Mouse (Mus musculus) liver, embryonic 12.5 days (tissue): ENCODE measurements around the gene Lrrfip2. TPM values are rescaled to one million over a fixed set of nuclear protein-coding genes. Genes with fewer than 3 reads are reported as not detected.

Experiments
- ATAC-seq: fragments of 200-750 bp; cut with Nextera tagmentation; 2 replicates; pipeline ENCODE4 v1.8.0; 2017; ENCODE audit warnings: moderate number of reproducible peaks, mild to moderate bottlenecking, moderate library complexity
- H3K27ac ChIP-seq: fragments of 300-500 bp; sonication (generic); 2 replicates; pipeline ENCODE4 v1.5.1; 2016; ENCODE audit warnings: mild to moderate bottlenecking
- H3K27me3 ChIP-seq: fragments of 300-500 bp; sonication (generic); replicated peaks from 2 replicates; pipeline ENCODE4 v1.6.1; 2016; ENCODE audit warnings: mild to moderate bottlenecking, moderate library complexity
- H3K36me3 ChIP-seq: fragments of 300-500 bp; sonication (generic); 2 replicates; pipeline ENCODE4 v1.6.1; 2016; ENCODE audit warnings: mild to moderate bottlenecking, moderate library complexity
- H3K4me1 ChIP-seq: fragments of 300-500 bp; sonication (generic); 2 replicates; pipeline ENCODE4 v1.6.1; 2016
- H3K4me2 ChIP-seq: fragments of 300-500 bp; sonication (generic); 2 replicates; pipeline ENCODE4 v1.6.1; 2016; ENCODE audit warnings: mild to moderate bottlenecking, moderate library complexity
- H3K4me3 ChIP-seq: fragments of 300-500 bp; sonication (generic); 2 replicates; pipeline ENCODE4 v1.5.1; 2016; ENCODE audit warnings: mild to moderate bottlenecking, moderate library complexity
- H3K9ac ChIP-seq: fragments of 300-500 bp; sonication (generic); 2 replicates; pipeline ENCODE4 v1.6.1; 2016; ENCODE audit warnings: mild to moderate bottlenecking, moderate library complexity
- H3K9me3 ChIP-seq: fragments of 300-500 bp; sonication (generic); replicated peaks from 2 replicates; pipeline ENCODE4 v1.6.1; 2016; ENCODE audit warnings: mild to moderate bottlenecking, moderate library complexity
- WGBS: fragments of 180-500 bp; shearing (Covaris S2); methylation state at CpG from one replicate; pipeline ENCODE4 v1.1.7; 2016; ENCODE audit not compliant: insufficient replicate concordance; 5-methylcytosine and 5-hydroxymethylcytosine counted together
- polyA plus RNA-seq: library from polyadenylated mRNA; unstranded; fragments of >200 nt; fragmentation: Nextera tagmentation; extraction: Ambion mirVana; gene quantifications from 2 replicates; pipeline ENCODE4 v1.2.1, GENCODE M21; 2016

Gene Lrrfip2
- polyA plus RNA-seq, 1 experiment from 2014 or later = 29.5 TPM

DNA sequence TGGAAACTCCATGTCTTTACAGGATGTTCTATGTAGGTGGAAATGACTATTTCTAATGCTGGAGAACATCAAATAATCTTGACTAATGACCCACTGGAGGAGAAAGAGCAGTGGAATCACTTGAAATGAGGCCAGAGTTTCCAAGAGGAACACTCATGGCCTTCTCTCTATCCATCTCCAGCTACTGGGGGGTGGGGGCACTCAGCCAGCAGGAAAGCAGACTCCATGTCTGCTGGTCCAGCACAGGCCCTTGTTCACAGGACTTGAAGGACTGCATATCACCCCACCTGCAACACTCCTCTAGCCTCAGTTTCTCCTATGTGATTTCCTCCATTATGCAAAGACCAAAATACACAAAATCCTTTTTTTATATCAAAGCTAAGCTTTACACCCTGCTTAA lies 120.3 kb downstream of the Lrrfip2 start:
- ATAC-seq = no peak
- H3K9ac ChIP-seq = no peak overlapping the region
- peaks cover 99% of the 10 kb centered on the region for H3K36me3 ChIP-seq
- no peak overlapping the region for H3K4me2 ChIP-seq
- H3K9me3 ChIP-seq = no peaks in the 10 kb centered on the region
- H3K4me3 ChIP-seq = no peak overlapping the region
- no peak overlapping the region for H3K27ac ChIP-seq
- H3K27me3 ChIP-seq = no peaks in the 10 kb centered on the region
- H3K4me1 ChIP-seq = no peaks in the 10 kb centered on the region

DNA sequence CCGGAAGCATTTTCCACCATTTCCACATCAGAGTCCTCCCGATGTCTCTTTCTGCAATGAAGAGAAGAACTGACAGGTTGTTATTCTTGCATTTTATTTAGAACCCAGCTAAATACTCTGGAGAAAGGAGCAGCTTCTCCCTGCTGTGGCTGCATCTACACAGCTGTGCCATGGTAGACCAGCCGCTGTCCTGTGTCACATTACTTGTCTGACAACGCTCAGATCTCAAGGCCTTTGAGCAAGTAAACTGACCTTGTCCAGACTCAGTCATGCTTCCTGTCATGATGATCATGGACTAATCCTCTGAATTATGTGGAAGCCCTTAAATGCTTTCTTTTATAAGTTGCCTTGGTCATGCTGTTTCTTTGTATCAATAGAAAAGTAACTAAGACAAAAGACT lies 122.4 kb downstream of the Lrrfip2 start:
- Histone ChIP-seq H3K4me1 (no peaks in the 10 kb centered on the region), H3K9ac (no peak overlapping the region), H3K4me2 (no peak overlapping the region), H3K4me3 (no peak overlapping the region), H3K27ac (no peak overlapping the region), H3K27me3 (no peaks in the 10 kb centered on the region), H3K36me3 (peaks cover 94% of the 10 kb centered on the region), H3K9me3 (no peaks in the 10 kb centered on the region)
- no peak for ATAC-seq
- 90% methylated on average over 4 of the region's 4 CpGs for WGBS

DNA sequence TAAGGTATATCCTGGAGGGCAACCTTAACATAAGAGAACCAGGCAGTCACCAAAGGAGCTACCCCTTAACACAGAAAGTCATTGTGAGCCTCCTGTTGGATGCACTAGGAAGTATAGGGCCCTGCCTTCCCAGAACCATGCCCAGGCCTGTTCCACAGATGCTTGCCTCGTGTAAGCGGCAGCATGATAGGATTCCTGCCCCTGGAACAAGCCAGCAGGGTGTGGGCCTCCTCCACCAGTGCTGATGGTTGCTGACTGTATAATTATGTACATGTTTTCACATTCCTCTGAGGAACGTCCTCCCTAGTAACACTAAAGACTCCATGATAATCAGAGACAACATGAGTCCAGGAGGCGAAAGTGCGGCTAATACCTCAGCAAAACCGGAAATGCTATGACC lies 126.0 kb downstream of the Lrrfip2 start:
- no peak for ATAC-seq
- Histone ChIP-seq H3K27me3 (no peaks in the 10 kb centered on the region), H3K9me3 (no peaks in the 10 kb centered on the region), H3K27ac (no peak overlapping the region), H3K4me1 (peaks cover 8% of the 10 kb centered on the region), H3K36me3 (peaks cover 89% of the 10 kb centered on the region), H3K4me3 (no peak overlapping the region), H3K9ac (no peak overlapping the region), H3K4me2 (no peak overlapping the region)
- 92% methylated on average over 6 of the region's 6 CpGs for WGBS

DNA sequence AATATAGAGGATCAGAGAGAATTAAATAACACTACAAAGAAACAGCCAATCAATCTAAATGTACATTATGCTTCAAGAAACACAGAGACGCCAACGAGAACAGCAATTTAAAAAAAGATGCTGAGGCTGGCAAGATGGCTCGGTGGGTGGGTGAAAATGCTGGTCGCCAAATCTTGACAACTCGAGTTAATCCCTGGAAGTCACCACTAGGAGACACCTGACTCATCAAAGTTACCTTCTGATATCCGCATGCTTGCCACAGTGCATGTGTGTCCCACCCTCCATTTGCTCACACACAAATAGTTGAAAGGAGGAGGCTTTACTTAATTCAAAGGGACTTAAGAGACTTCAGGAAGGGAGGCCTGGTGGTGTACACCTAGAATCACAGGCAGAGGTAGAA lies 128.2 kb downstream of the Lrrfip2 start:
- no peak overlapping the region for H3K9ac ChIP-seq
- no peak overlapping the region for H3K27ac ChIP-seq
- WGBS = 75% methylated on average over 6 of the region's 6 CpGs
- H3K36me3 ChIP-seq = peaks cover 89% of the 10 kb centered on the region
- H3K4me1 ChIP-seq = peaks cover 8% of the 10 kb centered on the region
- H3K4me3 ChIP-seq = no peak overlapping the region
- H3K27me3 ChIP-seq = no peaks in the 10 kb centered on the region
- H3K4me2 ChIP-seq = no peak overlapping the region
- no peak for ATAC-seq
- no peaks in the 10 kb centered on the region for H3K9me3 ChIP-seq

DNA sequence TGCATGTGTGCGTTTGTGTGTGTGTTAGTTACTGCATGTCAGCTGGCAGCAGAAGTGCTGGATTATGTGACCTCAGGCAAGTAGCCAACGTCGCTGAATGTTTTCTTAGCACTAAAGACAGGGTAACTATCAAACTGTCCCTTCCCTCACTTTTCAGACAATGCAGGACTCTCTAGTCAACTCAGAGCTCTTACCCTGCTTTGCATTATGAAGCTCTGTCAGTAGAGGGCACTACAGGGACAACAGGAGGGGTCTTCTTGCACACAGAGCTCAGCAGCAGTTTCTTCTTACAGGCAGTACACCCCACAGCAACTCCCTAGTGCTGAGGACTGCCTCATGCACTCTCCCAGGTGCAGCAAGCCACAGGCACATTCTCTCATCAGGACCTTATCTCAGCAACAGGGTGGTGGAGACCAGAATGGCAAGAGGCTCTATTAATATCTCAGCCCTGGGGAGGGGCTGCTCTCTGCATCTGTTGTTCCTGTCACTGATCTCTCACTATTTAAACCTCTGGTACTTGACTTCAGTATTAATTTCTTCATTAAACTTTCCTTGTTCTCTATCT lies 130.4 kb downstream of the Lrrfip2 start:
- peak; percentile 51; the same call in 1 of the 2 replicates for ATAC-seq
- Histone ChIP-seq H3K4me3 (no peak overlapping the region), H3K9ac (no peak overlapping the region), H3K27ac (no peak overlapping the region), H3K4me1 (peaks cover 8% of the 10 kb centered on the region), H3K9me3 (no peaks in the 10 kb centered on the region), H3K4me2 (no peak overlapping the region), H3K27me3 (no peaks in the 10 kb centered on the region), H3K36me3 (peaks cover 91% of the 10 kb centered on the region)
- 85% methylated on average over 3 of the region's 3 CpGs for WGBS

DNA sequence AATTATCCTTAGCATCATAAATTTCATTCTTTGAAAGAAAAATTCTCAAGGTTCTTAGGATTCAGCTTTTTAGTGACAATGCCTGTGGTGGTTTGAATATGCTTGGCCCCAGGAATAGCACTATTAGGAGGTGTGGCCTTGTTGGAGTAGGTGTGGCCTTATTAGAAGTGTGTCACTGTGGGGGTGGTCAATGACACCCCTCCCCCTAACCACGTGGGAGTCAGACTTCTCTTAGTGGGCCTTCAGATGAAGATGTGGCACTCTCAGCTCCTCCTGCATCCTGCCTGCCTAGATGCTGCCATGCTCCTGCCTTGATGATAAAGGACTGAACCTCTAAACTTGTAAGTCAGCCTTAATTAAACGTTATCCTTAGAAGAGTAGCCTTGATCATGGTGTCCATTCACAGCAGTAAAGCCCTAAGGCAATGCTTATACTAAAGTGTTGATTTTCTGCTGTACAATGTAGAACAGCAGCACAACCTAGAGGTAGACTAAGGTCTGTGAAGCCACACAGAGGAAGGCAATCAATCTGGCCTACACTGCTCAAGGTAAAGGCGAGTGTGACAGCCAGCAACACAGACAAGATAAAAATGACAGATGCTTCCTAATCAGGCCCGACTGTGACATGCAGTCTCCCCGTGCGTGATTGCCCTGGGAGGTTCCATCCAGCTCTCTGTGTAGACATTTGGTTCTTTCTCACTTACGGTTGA lies 134.9 kb downstream of the Lrrfip2 start:
- no peak overlapping the region for H3K4me3 ChIP-seq
- peaks cover 97% of the 10 kb centered on the region for H3K36me3 ChIP-seq
- no peak for ATAC-seq
- no peak overlapping the region for H3K27ac ChIP-seq
- H3K4me1 ChIP-seq = peaks cover 8% of the 10 kb centered on the region
- H3K9me3 ChIP-seq = no peaks in the 10 kb centered on the region
- WGBS = 56% methylated on average over 7 of the region's 7 CpGs
- H3K27me3 ChIP-seq = no peaks in the 10 kb centered on the region
- H3K9ac ChIP-seq = no peak overlapping the region
- H3K4me2 ChIP-seq = no peak overlapping the region

DNA sequence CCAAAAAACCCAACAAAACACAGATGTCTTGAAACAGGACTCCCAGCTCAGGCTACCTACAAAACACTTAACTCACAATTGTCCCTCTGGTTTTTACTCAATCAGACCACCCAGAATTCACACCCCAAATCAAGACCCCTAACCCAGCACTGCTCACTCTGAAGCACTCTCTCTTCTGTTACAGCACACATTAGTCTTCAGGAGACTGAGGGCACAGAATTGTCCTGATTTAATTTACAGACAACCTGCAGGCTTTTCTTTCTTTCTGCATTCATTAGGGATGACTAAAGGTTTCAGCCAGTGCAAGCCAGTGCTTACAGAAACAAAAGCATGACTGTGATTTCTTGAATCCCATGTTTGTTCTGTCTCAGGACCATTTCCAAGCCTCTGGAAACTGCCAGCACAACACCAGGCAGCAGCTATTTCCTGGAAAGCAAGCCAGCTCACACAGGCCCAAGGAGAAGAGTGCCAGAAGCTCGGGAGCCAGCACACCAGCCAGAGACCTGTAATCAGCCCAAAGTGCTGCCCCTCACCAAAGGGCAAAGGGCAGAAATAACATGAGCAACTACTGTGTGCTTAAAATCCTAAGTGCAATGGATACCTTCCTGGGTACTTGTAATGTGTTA lies 143.1 kb downstream of the Lrrfip2 start:
- Histone ChIP-seq H3K36me3 (peaks cover 92% of the 10 kb centered on the region), H3K27me3 (no peaks in the 10 kb centered on the region), H3K9me3 (no peaks in the 10 kb centered on the region), H3K9ac (no peak overlapping the region), H3K4me3 (no peak overlapping the region), H3K4me1 (no peaks in the 10 kb centered on the region), H3K27ac (no peak overlapping the region), H3K4me2 (no peak overlapping the region)
- no peak for ATAC-seq
- 56% methylated on average over 1 of the region's 1 CpGs for WGBS

DNA sequence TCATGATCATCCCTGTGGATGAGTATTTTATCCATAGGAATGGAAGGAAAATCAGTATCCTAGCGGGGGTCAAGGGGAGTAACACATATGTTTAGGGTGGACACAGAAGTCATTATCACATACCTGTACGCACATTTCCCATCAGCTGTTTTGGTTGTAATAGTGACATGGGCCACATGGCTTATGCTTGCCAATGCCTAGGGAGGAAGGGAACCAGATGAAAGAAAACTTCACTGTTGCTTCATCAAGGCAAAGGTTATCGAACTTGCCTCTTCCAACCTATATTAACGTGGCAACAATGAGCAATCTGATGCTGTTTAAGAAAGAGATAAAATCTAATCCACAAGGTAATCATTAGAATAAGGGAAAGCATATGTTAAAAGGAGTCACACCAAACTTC lies 144.0 kb downstream of the Lrrfip2 start:
- no peak overlapping the region for H3K4me2 ChIP-seq
- no peak overlapping the region for H3K4me3 ChIP-seq
- H3K4me1 ChIP-seq = no peaks in the 10 kb centered on the region
- H3K27me3 ChIP-seq = no peaks in the 10 kb centered on the region
- ATAC-seq = no peak
- no peak overlapping the region for H3K9ac ChIP-seq
- peaks cover 93% of the 10 kb centered on the region for H3K36me3 ChIP-seq
- 82% methylated on average over 4 of the region's 4 CpGs for WGBS
- no peak overlapping the region for H3K27ac ChIP-seq
- H3K9me3 ChIP-seq = no peaks in the 10 kb centered on the region

DNA sequence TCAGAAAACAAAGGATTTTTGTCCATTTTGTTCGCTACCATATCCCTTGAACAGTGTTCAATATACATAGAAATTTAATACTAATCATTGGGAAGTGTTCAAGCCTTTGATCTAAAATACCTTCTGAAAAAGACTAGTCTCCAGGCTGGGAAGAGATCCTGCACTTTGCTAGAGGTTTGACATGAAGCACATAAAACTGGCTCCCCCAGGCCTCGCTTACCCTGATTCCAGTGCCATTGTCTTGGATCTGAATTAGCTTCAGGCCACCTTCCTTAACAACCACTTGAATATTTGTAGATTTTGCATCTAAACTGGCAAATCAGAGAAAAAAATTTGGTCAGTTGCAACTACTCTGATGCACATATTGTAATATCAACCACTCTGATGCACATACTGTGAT lies 150.6 kb downstream of the Lrrfip2 start:
- no peak for ATAC-seq
- Histone ChIP-seq H3K27me3 (no peaks in the 10 kb centered on the region), H3K9ac (no peak overlapping the region), H3K36me3 (peaks cover 51% of the 10 kb centered on the region), H3K27ac (no peak overlapping the region), H3K4me3 (no peak overlapping the region), H3K4me2 (no peak overlapping the region), H3K4me1 (peaks cover 22% of the 10 kb centered on the region), H3K9me3 (no peaks in the 10 kb centered on the region)
- WGBS = 93% methylated on average over 2 of the region's 2 CpGs

DNA sequence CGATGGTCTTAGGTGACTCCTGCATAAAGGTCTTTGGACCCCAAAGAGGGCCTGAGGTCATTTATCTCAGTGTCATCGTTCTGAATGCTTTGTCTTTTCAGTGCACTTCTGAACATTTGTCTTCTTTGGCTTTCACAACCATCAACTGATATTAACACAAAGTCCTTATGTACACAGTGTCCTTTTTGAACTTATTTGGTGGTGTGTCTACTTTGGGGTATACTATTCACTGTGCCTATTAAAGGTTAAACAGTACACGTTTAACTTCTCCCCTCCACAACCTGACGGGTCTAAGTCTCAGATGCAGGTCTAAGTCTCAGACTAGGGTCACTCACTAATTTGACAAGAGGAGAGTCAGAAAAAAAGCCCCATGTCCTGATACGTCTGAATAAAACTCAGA lies 153.2 kb downstream of the Lrrfip2 start:
- no peaks in the 10 kb centered on the region for H3K9me3 ChIP-seq
- H3K4me1 ChIP-seq = peaks cover 48% of the 10 kb centered on the region
- peak overlapping the region; percentile 92 for H3K4me3 ChIP-seq
- no peaks in the 10 kb centered on the region for H3K27me3 ChIP-seq
- 4% methylated on average over 5 of the region's 5 CpGs for WGBS
- peaks cover 42% of the 10 kb centered on the region for H3K36me3 ChIP-seq
- H3K9ac ChIP-seq = peak overlapping the region; percentile 89
- H3K27ac ChIP-seq = peak overlapping the region; percentile 94
- H3K4me2 ChIP-seq = peak overlapping the region; percentile 69
- ATAC-seq = no peak

DNA sequence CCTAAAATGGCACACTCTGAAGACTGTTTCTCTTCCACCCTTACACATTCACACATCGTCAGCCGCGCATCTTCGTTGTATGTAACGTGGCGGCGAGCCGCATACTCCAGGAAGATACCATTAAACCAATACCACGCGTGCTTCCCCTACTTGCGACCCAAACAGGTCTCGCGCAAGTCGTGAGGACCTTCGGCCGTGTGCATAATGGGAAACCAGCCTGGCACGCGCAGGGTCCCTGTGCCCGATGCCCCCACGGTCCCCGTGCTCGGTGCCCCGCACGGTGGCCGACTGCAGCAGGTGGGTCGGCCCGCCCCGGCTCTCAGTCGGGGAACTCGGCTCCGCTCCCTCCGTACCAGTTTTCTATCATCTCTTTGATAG lies 153.7 kb downstream of the Lrrfip2 start:
- Histone ChIP-seq H3K36me3 (peaks cover 37% of the 10 kb centered on the region), H3K9ac (peak overlapping the region; percentile 89), H3K9me3 (no peaks in the 10 kb centered on the region), H3K27ac (peak overlapping the region; percentile 94), H3K4me2 (peak overlapping the region; percentile 69), H3K27me3 (no peaks in the 10 kb centered on the region), H3K4me1 (peaks cover 53% of the 10 kb centered on the region), H3K4me3 (peak overlapping the region; percentile 92)
- peak; percentile 48 for ATAC-seq
- WGBS = under 1% methylated on average over 32 of the region's 32 CpGs

DNA sequence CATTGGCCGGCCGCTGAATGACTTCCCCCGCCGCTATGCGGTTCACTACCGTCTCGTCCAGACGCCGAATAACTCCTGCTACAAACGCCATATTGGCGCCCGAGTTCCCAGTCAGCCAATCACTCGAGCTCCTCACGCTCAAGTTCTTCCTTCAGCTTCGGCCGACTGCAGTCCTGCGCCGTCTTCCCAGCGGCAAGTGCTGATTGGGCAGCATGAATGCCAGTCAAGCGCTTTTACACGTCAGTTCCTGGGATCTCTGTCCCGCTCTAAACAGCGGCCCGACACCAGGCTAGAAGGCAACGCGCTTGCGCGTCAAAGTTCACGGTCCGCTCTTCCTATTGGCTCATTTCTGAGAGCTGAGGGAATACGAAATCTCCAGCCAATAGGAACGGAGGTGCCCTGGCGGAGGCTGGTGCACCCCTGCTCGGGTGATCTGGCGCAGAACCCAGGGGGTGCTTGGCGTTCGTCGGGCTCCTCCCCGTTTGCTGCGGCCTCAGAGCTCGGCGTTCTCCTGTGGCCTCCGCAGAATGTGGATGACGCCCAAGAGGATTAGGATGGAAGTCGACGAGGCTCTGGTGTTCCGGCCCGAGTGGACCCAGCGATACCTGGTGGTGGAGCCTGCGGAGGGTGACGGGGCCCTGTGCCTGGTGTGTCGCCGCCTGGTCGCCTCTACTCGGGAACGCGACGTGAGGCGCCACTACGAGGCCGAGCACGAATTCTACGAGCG lies 154.2 kb downstream of the Lrrfip2 start, which contains the start of the genes Mlh1 and Epm2aip1:
TSS of gene Mlh1 (minus strand) at position 358 of the 727 bp plus-strand sequence.
TSS of gene Epm2aip1 (plus strand) at position 496 of the 727 bp plus-strand sequence.
- peaks cover 58% of the 10 kb centered on the region for H3K4me1 ChIP-seq
- H3K27ac ChIP-seq = peak within 1 kb of the TSS; percentile 99
- peak within 1 kb of the TSS; percentile 92 for H3K4me3 ChIP-seq
- under 1% methylated on average over 64 of the region's 64 CpGs for WGBS
- H3K9ac ChIP-seq = peak within 1 kb of the TSS; percentile 97
- H3K36me3 ChIP-seq = peaks cover 37% of the 10 kb centered on the region
- no peaks in the 10 kb centered on the region for H3K9me3 ChIP-seq
- ATAC-seq = peak; percentile 97
- peak within 1 kb of the TSS; percentile 89 for H3K4me2 ChIP-seq
- no peaks in the 10 kb centered on the region for H3K27me3 ChIP-seq
